Mouse (Mus musculus): ENCODE data around the gene Treml1. TPM values are rescaled to one million over a fixed set of nuclear protein-coding genes. Genes with fewer than 3 reads are reported as not detected.

Gene Treml1
- total RNA-seq (2023): 1 to 10 TPM; 1.7 to 1.8 TPM

DNA sequence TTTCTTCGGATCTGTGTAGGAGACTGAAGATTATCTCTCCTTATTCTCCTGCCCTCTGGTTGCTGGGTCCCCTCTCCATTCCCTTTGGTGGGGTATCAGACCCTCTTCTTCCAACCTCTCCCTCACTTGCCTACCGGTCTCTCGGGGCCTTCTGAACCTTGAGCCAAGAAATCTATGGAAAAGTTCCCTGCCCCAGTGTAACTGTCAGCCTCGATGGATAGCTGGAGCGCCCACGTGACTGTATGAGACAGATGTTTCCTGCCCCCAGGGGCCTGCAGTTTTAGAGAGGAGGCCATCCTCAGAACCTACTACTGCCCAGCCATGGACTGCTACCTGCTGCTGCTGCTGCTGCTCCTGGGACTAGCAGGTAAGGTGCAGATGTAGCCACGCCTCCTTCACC is at the start of gene Treml1:
Gene Treml1 (plus strand): TSS at position 301 of the 400 bp plus-strand sequence.

DNA sequence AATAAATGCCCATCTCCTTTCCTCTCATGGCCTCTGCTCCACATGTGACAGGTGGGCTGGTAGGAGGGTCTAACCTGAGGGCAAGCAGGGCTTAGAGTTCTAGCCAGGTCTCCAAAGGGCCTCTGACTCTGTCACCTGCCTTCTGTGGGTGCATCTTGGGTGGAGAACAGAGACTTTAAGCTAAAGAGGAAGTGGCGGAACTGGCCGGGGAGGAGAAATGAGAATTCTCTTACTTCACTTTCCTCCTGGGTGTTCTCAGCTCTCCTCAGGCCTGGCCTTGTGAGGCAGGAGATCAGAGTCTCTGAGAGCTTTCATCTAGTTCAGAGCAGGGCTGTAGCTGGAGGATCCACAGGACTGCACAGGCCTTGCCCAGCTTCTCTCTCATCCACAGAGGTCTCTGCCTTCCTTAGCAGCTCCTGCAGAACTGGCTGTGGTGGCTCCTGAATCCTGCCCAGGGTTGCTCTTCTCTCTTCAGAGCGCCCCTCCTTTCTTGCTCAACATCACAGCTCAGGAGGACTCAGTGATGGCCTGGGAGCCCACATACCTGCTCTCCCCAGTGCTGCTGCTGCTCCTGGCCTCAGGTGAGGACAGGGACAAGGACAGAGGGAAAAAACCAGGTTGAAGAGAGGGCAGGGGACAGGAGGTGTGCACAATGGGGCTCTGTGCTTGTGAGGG is 43.7 kb upstream of the Treml1 start, which contains the start of gene B430306N03Rik:
Gene B430306N03Rik (plus strand): TSS at position 237 of the 675 bp plus-strand sequence.

DNA sequence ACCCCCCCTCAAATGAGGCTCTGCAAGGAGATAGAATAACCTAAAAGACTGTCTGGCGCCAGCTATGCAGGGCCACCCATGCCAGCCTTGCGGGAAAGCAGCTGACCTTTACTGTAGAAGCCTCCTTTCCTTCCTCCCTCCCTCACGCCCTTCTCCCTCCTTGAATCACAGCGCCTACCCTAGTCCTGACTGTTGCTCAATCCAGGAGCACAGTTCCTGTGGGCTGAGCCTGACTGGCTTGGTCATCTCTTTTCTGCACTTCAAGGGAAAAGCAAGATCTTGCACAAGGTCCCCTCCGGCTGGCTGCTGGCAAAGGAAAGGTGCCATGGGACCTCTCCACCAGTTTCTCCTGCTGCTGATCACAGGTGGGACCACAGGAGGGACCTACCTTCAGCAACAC is 13.5 kb upstream of the Treml1 start, which contains the start of gene Trem2:
Gene Trem2 (plus strand): TSS at position 171 of the 400 bp plus-strand sequence.

DNA sequence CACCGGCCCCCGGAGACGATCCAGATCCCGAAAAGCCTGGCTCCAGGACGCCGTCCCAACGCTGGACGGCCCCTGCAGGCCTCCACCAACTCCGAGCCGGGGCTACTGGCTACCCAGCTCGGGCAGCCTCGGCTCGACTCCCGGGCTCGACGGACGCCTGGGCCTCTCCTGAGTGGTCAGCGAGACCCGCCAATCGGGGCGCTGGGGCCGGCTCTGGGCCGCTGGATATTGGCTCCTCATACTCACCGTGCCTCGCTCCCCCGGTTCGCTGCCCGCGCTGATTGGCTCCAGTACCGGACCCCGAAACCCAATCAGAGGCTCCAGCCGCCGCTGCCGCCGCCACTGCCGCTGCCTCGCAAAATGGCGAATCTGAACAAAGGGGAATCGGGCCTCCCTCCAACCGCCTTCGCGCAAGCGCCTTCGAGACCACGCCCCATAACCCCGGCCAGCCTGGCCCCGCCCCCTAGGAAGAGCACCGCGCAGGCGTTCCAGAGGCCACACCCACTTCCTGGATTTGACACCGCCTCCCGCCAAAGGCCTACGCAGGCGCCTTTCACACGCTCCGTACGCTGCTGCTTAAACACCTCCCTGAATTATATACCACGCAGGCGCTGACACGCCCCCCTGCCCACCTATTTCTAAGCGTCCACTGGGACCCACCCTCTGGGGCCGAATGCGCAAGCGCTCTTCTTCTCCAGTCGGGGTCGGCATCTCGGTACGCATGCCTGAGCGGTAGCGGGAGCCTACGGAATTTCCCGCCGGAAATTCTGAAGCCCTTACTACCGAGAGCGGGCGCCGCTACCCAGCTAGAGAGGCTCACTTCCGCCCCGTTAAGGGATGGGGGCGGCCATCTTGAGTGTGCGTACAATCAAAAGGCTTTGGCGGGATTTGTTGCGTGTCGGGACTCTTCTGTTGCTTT is 49.9 kb downstream of the Treml1 start, which contains the start of the genes Nfya and Oard1:
Gene Nfya (minus strand): TSS at position 527 of the 919 bp plus-strand sequence.
Gene Oard1 (plus strand): TSS at position 635 of the 919 bp plus-strand sequence.

Other genes starting within 250 kb of the Treml1 start
- 10 to 100 TPM; 59.4 to 64.5 TPM for gene 9830107B12Rik, start 213.6 kb upstream of the Treml1 start, total RNA-seq (2023)
- gene A530064D06Rik, start 192.6 kb upstream of the Treml1 start, total RNA-seq (2023): 10 to 100 TPM; 72.0 to 73.9 TPM
- gene Trem1, start 127.1 kb upstream of the Treml1 start, total RNA-seq (2023): 100 to 1,000 TPM; 431 to 451 TPM
- 100 to 1,000 TPM; 335 TPM for gene Trem3, start 112.1 kb upstream of the Treml1 start, total RNA-seq (2023)
- 10 to 100 TPM; 25.6 to 30.3 TPM for gene Treml4, start 95.6 kb upstream of the Treml1 start, total RNA-seq (2023)
- gene Treml2, start 60.4 kb upstream of the Treml1 start, total RNA-seq (2023): 100 to 1,000 TPM; 100 to 107 TPM
- 100 to 1,000 TPM; 125 to 140 TPM for gene B430306N03Rik, start 43.8 kb upstream of the Treml1 start, total RNA-seq (2023)
- gene Trem2, start 13.5 kb upstream of the Treml1 start, total RNA-seq (2023): 10 to 100 TPM; 10.9 to 12.3 TPM
- 100 to 1,000 TPM in 1 of 2 experiments, 10 to 100 TPM in 1; 83.5 to 105 TPM for gene Nfya, start 50.0 kb downstream of the Treml1 start, total RNA-seq (2023)
- 10 to 100 TPM; 17.5 to 18.8 TPM for gene Oard1, start 50.1 kb downstream of the Treml1 start, total RNA-seq (2023)
- not detected for gene Apobec2, start 73.0 kb downstream of the Treml1 start, total RNA-seq (2023)
- gene Tspo2, start 91.6 kb downstream of the Treml1 start, total RNA-seq (2023): 10 to 100 TPM in 1 of 2 experiments, 1 to 10 TPM in 1; 8.9 to 22.0 TPM
- gene Unc5cl, start 95.0 kb downstream of the Treml1 start, total RNA-seq (2023): under 1 TPM; 0.46 to 0.57 TPM